Comparison of ENCODE assay signal across 8 mouse cellular contexts in the genomic region with DNA sequence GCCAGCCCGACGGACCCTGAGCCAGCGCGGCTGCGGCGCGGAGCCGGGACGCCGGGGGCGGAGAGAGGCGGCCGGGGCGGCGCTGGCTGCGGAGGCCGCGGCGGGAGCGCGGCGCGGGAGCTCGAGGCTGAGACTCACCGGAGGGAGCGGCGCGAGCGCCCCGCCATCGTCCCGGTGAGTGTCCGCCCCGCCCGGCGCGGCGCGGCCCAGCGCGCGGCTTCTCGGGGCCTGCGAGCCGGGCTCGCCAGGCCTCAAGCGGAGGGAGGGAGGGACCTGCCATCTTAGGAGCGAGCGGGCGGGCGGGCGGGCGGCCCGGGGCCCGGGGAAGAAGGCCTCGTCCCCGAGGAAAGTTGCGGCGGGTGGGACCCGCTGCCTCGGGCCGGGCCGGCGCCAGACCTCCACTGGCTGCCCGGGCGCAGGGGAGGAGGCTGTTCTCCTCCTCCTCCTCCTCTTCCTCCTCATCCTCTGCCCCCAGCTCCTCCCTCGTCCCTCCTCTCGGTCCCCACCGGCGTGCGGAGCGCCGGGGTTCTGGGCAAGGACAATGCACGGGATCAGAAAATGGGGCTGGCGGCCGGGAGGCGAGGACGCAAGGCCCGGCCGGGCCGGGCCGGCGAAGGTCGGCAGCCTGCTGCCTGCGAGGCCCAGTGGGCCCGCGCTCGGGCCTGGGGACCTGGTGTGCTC. TPM values are rescaled to one million over a fixed set of nuclear protein-coding genes. Genes with fewer than 3 reads are reported as not detected.
A peak's percentile ranks its signal among the peaks of the same experiment; 100 is the strongest.
DNase-seq lines count a peak whose midpoint lies in the region; ATAC-seq and TF ChIP-seq lines count a peak whose summit lies in the region.

No protein-coding gene starts in this region.

- peak overlapping the region; percentile 96 for H3K27ac ChIP-seq in bone marrow macrophage, adult 2 months (ENCODE audit: insufficient read depth, low read depth, low read length)
- H3K27ac ChIP-seq in forebrain, embryonic 10.5 days, result peak overlapping the region; percentile 99
- H3K27ac ChIP-seq in heart, embryonic 15.5 days, result peak overlapping the region; percentile 100
- peak overlapping the region; percentile 100 for H3K27ac ChIP-seq in liver, postnatal 0 days (ENCODE audit: low read depth)
- peak overlapping the region; percentile 100 for H3K27ac ChIP-seq in neural tube, embryonic 12.5 days
- H3K27ac ChIP-seq in stomach, postnatal 0 days (replicated peaks), result peak overlapping the region; percentile 100

- H3K9ac ChIP-seq in heart, embryonic 15.5 days, result peak overlapping the region; percentile 99
- H3K9ac ChIP-seq in liver, postnatal 0 days (replicated peaks), result peak overlapping the region; percentile 100
- peak overlapping the region; percentile 100 for H3K9ac ChIP-seq in neural tube, embryonic 12.5 days
- H3K9ac ChIP-seq in stomach, postnatal 0 days (ENCODE audit: low read length), result peak overlapping the region; percentile 100

- TF ChIP-seq EP300 in liver, postnatal 0 days (IDR thresholded peaks at IDR 0.05; ENCODE audit: low read depth), result no peak
- TF ChIP-seq EP300 in stomach, postnatal 0 days (optimal IDR thresholded peaks at IDR 0.05), result no peak

- H3K4me3 ChIP-seq in bone marrow macrophage, adult 2 months (ENCODE audit: insufficient read depth, low read length), result peak overlapping the region; percentile 89
- H3K4me3 ChIP-seq in forebrain, embryonic 10.5 days, result peak overlapping the region; percentile 95
- H3K4me3 ChIP-seq in heart, embryonic 15.5 days, result peak overlapping the region; percentile 85
- peak overlapping the region; percentile 99 for H3K4me3 ChIP-seq in liver, postnatal 0 days (ENCODE audit: low read depth, low read length)
- peak overlapping the region; percentile 99 for H3K4me3 ChIP-seq in neural tube, embryonic 12.5 days
- H3K4me3 ChIP-seq in stomach, postnatal 0 days (ENCODE audit: low read depth, low read length), result peak overlapping the region; percentile 95

- peaks cover 37% of the 10 kb centered on the region for H3K4me1 ChIP-seq in bone marrow macrophage, adult 2 months (ENCODE audit: control insufficient read depth, insufficient read depth, low read length)
- peaks cover 42% of the 10 kb centered on the region for H3K4me1 ChIP-seq in forebrain, embryonic 10.5 days
- peaks cover 37% of the 10 kb centered on the region for H3K4me1 ChIP-seq in heart, embryonic 15.5 days (replicated peaks)
- peaks cover 46% of the 10 kb centered on the region for H3K4me1 ChIP-seq in liver, postnatal 0 days (ENCODE audit: insufficient read depth)
- peaks cover 26% of the 10 kb centered on the region for H3K4me1 ChIP-seq in neural tube, embryonic 12.5 days
- H3K4me1 ChIP-seq in stomach, postnatal 0 days (replicated peaks; ENCODE audit: control insufficient read depth, insufficient read depth), result peaks cover under 1% of the 10 kb centered on the region; the same call in 1 of the 2 replicates

- H3K9me3 ChIP-seq in forebrain, embryonic 10.5 days, result no peaks in the 10 kb centered on the region
- H3K9me3 ChIP-seq in heart, embryonic 15.5 days (replicated peaks), result no peaks in the 10 kb centered on the region
- no peaks in the 10 kb centered on the region for H3K9me3 ChIP-seq in liver, postnatal 0 days (ENCODE audit: low read length)
- H3K9me3 ChIP-seq in neural tube, embryonic 12.5 days, result no peaks in the 10 kb centered on the region
- H3K9me3 ChIP-seq in stomach, postnatal 0 days (ENCODE audit: control insufficient read depth, low read length), result no peaks in the 10 kb centered on the region

- WGBS in forebrain, embryonic 10.5 days, result 3% methylated on average over 72 of the region's 88 CpGs
- under 1% methylated on average over 43 of the region's 88 CpGs for WGBS in heart, embryonic 15.5 days
- under 1% methylated on average over 55 of the region's 88 CpGs for WGBS in liver, postnatal 0 days (ENCODE audit: insufficient replicate concordance)
- WGBS in neural tube, embryonic 12.5 days, result under 1% methylated on average over 65 of the region's 88 CpGs
- WGBS in stomach, postnatal 0 days, result under 1% methylated on average over 43 of the region's 88 CpGs

- no peaks in the 10 kb centered on the region for H3K36me3 ChIP-seq in forebrain, embryonic 10.5 days (replicated peaks)
- no peaks in the 10 kb centered on the region for H3K36me3 ChIP-seq in heart, embryonic 15.5 days
- no peaks in the 10 kb centered on the region for H3K36me3 ChIP-seq in liver, postnatal 0 days (replicated peaks; ENCODE audit: insufficient read depth, low read length)
- H3K36me3 ChIP-seq in neural tube, embryonic 12.5 days, result no peaks in the 10 kb centered on the region
- H3K36me3 ChIP-seq in stomach, postnatal 0 days (ENCODE audit: control insufficient read depth, insufficient read depth, low read length), result no peaks in the 10 kb centered on the region

- no peaks in the 10 kb centered on the region for H3K27me3 ChIP-seq in forebrain, embryonic 10.5 days (ENCODE audit: poor library complexity, severe bottlenecking)
- no peaks in the 10 kb centered on the region for H3K27me3 ChIP-seq in heart, embryonic 15.5 days
- H3K27me3 ChIP-seq in liver, postnatal 0 days (ENCODE audit: insufficient read depth, low read length), result no peaks in the 10 kb centered on the region
- H3K27me3 ChIP-seq in neural tube, embryonic 12.5 days (replicated peaks), result no peaks in the 10 kb centered on the region
- no peaks in the 10 kb centered on the region for H3K27me3 ChIP-seq in stomach, postnatal 0 days (ENCODE audit: control insufficient read depth, insufficient read depth, low read length)

- peak; percentile 52 to 62 for DNase-seq in B cell, adult 2 months
- DNase-seq in forebrain, embryonic 10.5 days (ENCODE audit: extremely low spot score, low spot score), result peak; percentile 48
- peak; percentile 83 for DNase-seq in kidney, postnatal 14 days
- peak; percentile 77 for DNase-seq in liver, postnatal 0 days
- DNase-seq in stomach, postnatal 0 days (ENCODE audit: low spot score), result peak; percentile 65

- TF ChIP-seq POLR2A in bone marrow macrophage, adult 2 months (IDR thresholded peaks at IDR 0.05; ENCODE audit: borderline replicate concordance, low read depth, low read length), result no peak

- ATAC-seq in heart, embryonic 15.5 days (replicated peaks; ENCODE audit: insufficient number of reproducible peaks, insufficient read depth, low FRiP score, low read depth), result 0 out of 2 replicates have a peak, but pooled peaks have one; percentile 5
- ATAC-seq in liver, postnatal 0 days, result peak; percentile 9
- peak; percentile 5; the same call in 1 of the 2 replicates for ATAC-seq in neural tube, embryonic 12.5 days (ENCODE audit: low FRiP score, low read depth)
- ATAC-seq in stomach, postnatal 0 days (ENCODE audit: low FRiP score, low TSS enrichment), result peak; percentile 4; the same call in 1 of the 2 replicates

- TF ChIP-seq CTCF in bone marrow macrophage, adult 2 months (IDR thresholded peaks at IDR 0.05; ENCODE audit: low read depth, low read length), result no peak
- no peak for TF ChIP-seq CTCF in liver, postnatal 0 days (IDR thresholded peaks at IDR 0.05; ENCODE audit: low read depth)
- no peak for TF ChIP-seq CTCF in stomach, postnatal 0 days (IDR thresholded peaks at IDR 0.05; ENCODE audit: low read depth)

- peak overlapping the region; percentile 61 for H3K4me2 ChIP-seq in heart, embryonic 15.5 days
- H3K4me2 ChIP-seq in liver, postnatal 0 days (ENCODE audit: low read depth, low read length), result peak overlapping the region; percentile 70
- peak overlapping the region; percentile 76 for H3K4me2 ChIP-seq in neural tube, embryonic 12.5 days (replicated peaks)
- peak overlapping the region; percentile 72 for H3K4me2 ChIP-seq in stomach, postnatal 0 days (replicated peaks; ENCODE audit: low read depth)

RNA-seq across cellular contexts. Expression of a gene that starts 0.7 kb away (rescaled TPM):
- polyA plus RNA-seq in bone marrow macrophage, adult 2 months (2012; ENCODE audit: insufficient read depth, insufficient read length, missing spikeins), result 29.8 and 34.4 TPM in 2 replicates
- polyA plus RNA-seq in forebrain, embryonic 10.5 days (2016; fragmentation: Nextera tagmentation; extraction: Ambion mirVana), result 9.1 TPM in 2 replicates
- polyA plus RNA-seq in heart, embryonic 15.5 days (2015; fragmentation: Nextera tagmentation; extraction: Ambion mirVana), result 7.1 and 7.3 TPM in 2 replicates
- 3.7 and 3.9 TPM in 2 replicates for polyA plus RNA-seq in liver, postnatal 0 days (2015; fragmentation: Nextera tagmentation; extraction: Ambion mirVana)
- 10.0 and 11.8 TPM in 2 replicates for polyA plus RNA-seq in neural tube, embryonic 12.5 days (2016; fragmentation: Nextera tagmentation; extraction: Ambion mirVana)
- 4.6 and 5.2 TPM in 2 replicates for polyA plus RNA-seq in stomach, postnatal 0 days (2015; fragmentation: Nextera tagmentation; extraction: Ambion mirVana)

RNA-seq across cellular contexts. Expression of a gene that starts 43.9 kb away (rescaled TPM):
- 63.8 and 64.2 TPM in 2 replicates for polyA plus RNA-seq in bone marrow macrophage, adult 2 months (2012; ENCODE audit: insufficient read depth, insufficient read length, missing spikeins)
- 55.8 and 56.1 TPM in 2 replicates for polyA plus RNA-seq in forebrain, embryonic 10.5 days (2016; fragmentation: Nextera tagmentation; extraction: Ambion mirVana)
- 41.0 and 49.6 TPM in 2 replicates for polyA plus RNA-seq in heart, embryonic 15.5 days (2015; fragmentation: Nextera tagmentation; extraction: Ambion mirVana)
- polyA plus RNA-seq in liver, postnatal 0 days (2015; fragmentation: Nextera tagmentation; extraction: Ambion mirVana), result 16.0 and 16.4 TPM in 2 replicates
- 65.2 and 69.7 TPM in 2 replicates for polyA plus RNA-seq in neural tube, embryonic 12.5 days (2016; fragmentation: Nextera tagmentation; extraction: Ambion mirVana)
- polyA plus RNA-seq in stomach, postnatal 0 days (2015; fragmentation: Nextera tagmentation; extraction: Ambion mirVana), result 28.5 and 34.8 TPM in 2 replicates

Comparison
In these comparisons a context has a peak if more than half of its experiments do, and no peak if none do; other contexts are left out.
1. Peak in every context shown above with its lines: DNase-seq, ATAC-seq, H3K4me3 ChIP-seq and H3K27ac ChIP-seq.